ENCODE assay signal across 8 mouse cellular contexts in the genomic region with DNA sequence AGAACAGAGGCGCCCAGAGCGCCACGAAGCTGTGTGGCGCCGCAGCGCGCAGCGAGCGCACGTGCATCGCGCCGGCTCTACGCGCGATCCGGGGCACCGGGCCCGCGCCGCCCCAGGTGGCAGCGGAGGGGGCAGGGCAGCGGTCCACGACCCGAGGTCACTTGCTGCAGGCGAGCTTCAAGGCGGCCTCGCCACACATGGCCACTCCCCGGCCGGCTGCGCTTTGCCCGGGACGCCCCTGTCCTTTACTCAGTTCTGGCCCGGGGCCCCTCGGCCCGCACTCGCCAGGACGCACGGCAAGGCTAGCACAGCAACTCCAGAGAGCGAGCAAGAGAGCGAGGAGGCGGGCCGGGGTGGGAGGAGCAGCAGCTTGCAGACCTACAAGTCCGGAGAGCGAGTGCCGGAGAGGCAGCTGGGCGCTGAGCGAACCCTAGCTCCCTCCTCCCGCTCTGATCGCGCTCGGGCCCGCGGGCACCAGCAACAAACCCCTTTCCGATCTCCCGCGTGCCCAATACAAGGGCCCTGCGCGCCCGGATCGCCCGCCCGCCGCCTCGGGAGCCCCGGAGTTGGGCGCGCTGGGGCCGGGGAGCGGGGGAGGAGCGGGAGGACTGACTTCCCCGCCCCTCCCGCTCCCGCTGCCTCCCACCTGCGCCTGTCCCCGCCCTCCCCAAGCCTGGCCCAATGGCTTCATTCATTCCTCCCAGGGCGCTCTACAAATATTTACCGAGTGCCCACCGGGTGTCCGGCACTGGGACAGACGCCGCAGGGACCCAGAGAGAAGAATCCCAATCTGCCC. TPM values are rescaled to one million over a fixed set of nuclear protein-coding genes. Genes with fewer than 3 reads are reported as not detected.
A peak's percentile ranks its signal among the peaks of the same experiment; 100 is the strongest.
DNase-seq lines count a peak whose midpoint lies in the region; ATAC-seq and TF ChIP-seq lines count a peak whose summit lies in the region.

Bmp7 (minus strand) TSS at position 319 of the 796 bp plus-strand sequence.

- no peaks in the 10 kb centered on the region for H3K9me3 ChIP-seq in erythroblast, embryonic 14.5 days (ENCODE audit: control insufficient read depth, low read length)
- no peaks in the 10 kb centered on the region for H3K9me3 ChIP-seq in midbrain, postnatal 0 days (ENCODE audit: low read length)

- H3K79me2 ChIP-seq in liver, adult 2 months (ENCODE audit: control insufficient read depth, insufficient read depth, low read length), result no peaks in the 10 kb centered on the region

- no peak for TF ChIP-seq POLR2A in cortical plate, adult 2 months (IDR thresholded peaks at IDR 0.05; ENCODE audit: extremely low read depth, insufficient read depth, low read length)
- TF ChIP-seq POLR2A in kidney, adult 2 months (IDR thresholded peaks at IDR 0.05; ENCODE audit: low read depth, low read length), result no peak
- 0 out of 2 replicates have a peak, but pooled peaks have one; percentile 17 for TF ChIP-seq POLR2A in liver, adult 2 months (IDR thresholded peaks at IDR 0.05; ENCODE audit: extremely low read depth, insufficient read depth, low read length)

- peak; percentile 91 for DNase-seq in kidney, adult 2 months
- peak; percentile 84 for DNase-seq in liver, adult 2 months (ENCODE audit: extremely low read depth, low read depth, low spot score)
- DNase-seq in midbrain, postnatal 0 days (ENCODE audit: low spot score), result peak; percentile 69
- DNase-seq in thymus, adult 18-20 months, result peak; percentile 72 to 76

- peak within 1 kb of the TSS; percentile 95 for H3K4me2 ChIP-seq in midbrain, postnatal 0 days (ENCODE audit: low read depth, low read length, poor library complexity, severe bottlenecking)

- no peak within 1 kb of the TSS for H3K27ac ChIP-seq in cortical plate, adult 2 months (ENCODE audit: insufficient read depth, low read length)
- peak within 1 kb of the TSS; percentile 85 for H3K27ac ChIP-seq in kidney, adult 2 months (ENCODE audit: insufficient read depth, low read depth, low read length)
- H3K27ac ChIP-seq in liver, adult 2 months (replicated peaks; ENCODE audit: insufficient read depth, low read depth, low read length), result peak within 1 kb of the TSS; percentile 30; the same call in 1 of the 2 replicates
- H3K27ac ChIP-seq in midbrain, postnatal 0 days (ENCODE audit: low read depth, low read length), result no peak within 1 kb of the TSS; the same call in 1 of the 2 replicates

- peaks cover 71% of the 10 kb centered on the region for H3K27me3 ChIP-seq in erythroblast, embryonic 14.5 days (ENCODE audit: control insufficient read depth)
- H3K27me3 ChIP-seq in kidney, adult 2 months (replicated peaks; ENCODE audit: control insufficient read depth, insufficient read depth, low read length), result no peaks in the 10 kb centered on the region
- peaks cover 7% of the 10 kb centered on the region for H3K27me3 ChIP-seq in liver, adult 2 months (ENCODE audit: control insufficient read depth, insufficient read depth, low read length)
- H3K27me3 ChIP-seq in midbrain, postnatal 0 days (ENCODE audit: insufficient read depth, low read length), result peaks cover 57% of the 10 kb centered on the region

- WGBS in kidney, adult 2 months, result under 1% methylated on average over 82 of the region's 82 CpGs
- under 1% methylated on average over 80 of the region's 82 CpGs for WGBS in liver, adult 2 months
- under 1% methylated on average over 48 of the region's 82 CpGs for WGBS in midbrain, postnatal 0 days

- no peaks in the 10 kb centered on the region for H3K36me3 ChIP-seq in erythroblast, embryonic 14.5 days (ENCODE audit: control insufficient read depth)
- no peaks in the 10 kb centered on the region for H3K36me3 ChIP-seq in kidney, adult 2 months (ENCODE audit: control insufficient read depth, insufficient read depth, low read length)
- no peaks in the 10 kb centered on the region for H3K36me3 ChIP-seq in liver, adult 2 months (ENCODE audit: control insufficient read depth, insufficient read depth, low read length)
- no peaks in the 10 kb centered on the region for H3K36me3 ChIP-seq in midbrain, postnatal 0 days (ENCODE audit: insufficient read depth, low read length)

- no peak for ATAC-seq in erythroblast, adult 5-6 weeks (replicated peaks; ENCODE audit: low FRiP score, poor library complexity, severe bottlenecking)
- ATAC-seq in granulocyte monocyte progenitor cell, adult 5-6 weeks (replicated peaks; ENCODE audit: poor library complexity, severe bottlenecking), result peak; percentile 29
- peak; percentile 63; the same call in 1 of the 2 replicates for ATAC-seq in midbrain, postnatal 0 days (ENCODE audit: low FRiP score)

- peak within 1 kb of the TSS; percentile 44 for H3K4me3 ChIP-seq in erythroblast, embryonic 14.5 days (replicated peaks)
- H3K4me3 ChIP-seq in cortical plate, adult 2 months (ENCODE audit: insufficient read depth, low read length), result peak within 1 kb of the TSS; percentile 38
- peak within 1 kb of the TSS; percentile 67 for H3K4me3 ChIP-seq in kidney, adult 2 months (ENCODE audit: insufficient read depth, low read depth, low read length)
- H3K4me3 ChIP-seq in liver, adult 2 months (ENCODE audit: insufficient read depth, low read depth, low read length), result peak within 1 kb of the TSS; percentile 63
- peak within 1 kb of the TSS; percentile 46 for H3K4me3 ChIP-seq in midbrain, postnatal 0 days (ENCODE audit: low read depth, low read length)

- H3K4me1 ChIP-seq in erythroblast, embryonic 14.5 days (ENCODE audit: control insufficient read depth), result no peaks in the 10 kb centered on the region
- H3K4me1 ChIP-seq in cortical plate, adult 2 months (ENCODE audit: control insufficient read depth, insufficient read depth, low read length), result no peaks in the 10 kb centered on the region
- H3K4me1 ChIP-seq in kidney, adult 2 months (ENCODE audit: control insufficient read depth, insufficient read depth, low read length), result peaks cover 10% of the 10 kb centered on the region
- 0 out of 2 replicates have a peak, but pooled peaks cover 3% of the 10 kb centered on the region for H3K4me1 ChIP-seq in liver, adult 2 months (ENCODE audit: control insufficient read depth, insufficient read depth, low read length)
- peaks cover 11% of the 10 kb centered on the region for H3K4me1 ChIP-seq in midbrain, postnatal 0 days (ENCODE audit: insufficient read depth, low read length)

- H3K9ac ChIP-seq in liver, adult 2 months (ENCODE audit: low read depth, low read length), result peak within 1 kb of the TSS; percentile 75
- H3K9ac ChIP-seq in midbrain, postnatal 0 days (replicated peaks; ENCODE audit: low read length, poor library complexity, severe bottlenecking), result peak within 1 kb of the TSS; percentile 39

- TF ChIP-seq CTCF in cortical plate, adult 2 months (IDR thresholded peaks at IDR 0.05; ENCODE audit: extremely low read depth, insufficient read depth, low read length), result no peak
- TF ChIP-seq CTCF in kidney, adult 2 months (conservative IDR thresholded peaks at IDR 0.05; ENCODE audit: insufficient read depth, insufficient read length, low read depth, low read length), result no peak
- no peak for TF ChIP-seq CTCF in liver, adult 2 months (IDR thresholded peaks at IDR 0.05; ENCODE audit: low read depth, low read length)
- no peak for TF ChIP-seq CTCF in midbrain, postnatal 0 days (IDR thresholded peaks at IDR 0.05)

RNA-seq across cellular contexts. Expression of gene Bmp7, which starts in this region (rescaled TPM):
- polyA plus RNA-seq in erythroblast, embryonic 14.5 days (2012), result not detected in 2 replicates
- not detected in 2 replicates for total RNA-seq in erythroblast, adult 5-6 weeks (2015; ENCODE audit: low replicate concordance)
- 0.26 TPM in 1 of 2 replicates, not detected in the other for total RNA-seq in erythroblast, adult 5-6 weeks (2017; ENCODE audit: low replicate concordance)
- 8.1 and 9.4 TPM in 2 replicates for polyA plus RNA-seq in cortical plate, adult 2 months (2012; rRNA removed)
- not detected in 2 replicates for total RNA-seq in granulocyte monocyte progenitor cell, adult 5-6 weeks (2014; fragmentation: Nextera tagmentation)
- total RNA-seq in granulocyte monocyte progenitor cell, adult 5-6 weeks (2017), result not detected in 2 replicates
- 47.6 and 51.2 TPM in 2 replicates for polyA plus RNA-seq in kidney, adult 2 months (2012; rRNA removed)
- 0.55 and 0.74 TPM in 2 replicates for total RNA-seq in liver, adult 2 months (2014; rRNA removed)
- 1.7 and 2.4 TPM in 2 replicates for polyA plus RNA-seq in liver, adult 2 months (2012; rRNA removed)
- total RNA-seq in midbrain, postnatal 0 days (2014; rRNA removed), result 34.0 and 35.9 TPM in 2 replicates
- 14.8 and 15.3 TPM in 2 replicates for polyA plus RNA-seq in midbrain, postnatal 0 days (2015; fragmentation: Nextera tagmentation; extraction: Ambion mirVana)

Comparison
In these comparisons a context has a peak if more than half of its experiments do, and no peak if none do; other contexts are left out.
1. RNA of gene Bmp7 (total RNA-seq): 34.0 to 35.9 TPM in midbrain, postnatal 0 days; 0.55 to 0.74 TPM in liver, adult 2 months, 0.26 TPM in erythroblast, adult 5-6 weeks and not detected in granulocyte monocyte progenitor cell, adult 5-6 weeks; every median in the first group is over 10 times any median in the second.
2. Peak in ATAC-seq in granulocyte monocyte progenitor cell, adult 5-6 weeks; RNA of the gene not detected or under 1 TPM.
3. H3K27ac ChIP-seq: peak in kidney, adult 2 months (single experiment) and liver, adult 2 months (single experiment); none in cortical plate, adult 2 months (single experiment) and midbrain, postnatal 0 days (single experiment).
4. Peak in every context shown above with its lines, with median percentiles within 50 percentile points of each other: H3K4me3 ChIP-seq and DNase-seq.